8 mouse cellular contexts compared by ENCODE assay signal in the genomic region with DNA sequence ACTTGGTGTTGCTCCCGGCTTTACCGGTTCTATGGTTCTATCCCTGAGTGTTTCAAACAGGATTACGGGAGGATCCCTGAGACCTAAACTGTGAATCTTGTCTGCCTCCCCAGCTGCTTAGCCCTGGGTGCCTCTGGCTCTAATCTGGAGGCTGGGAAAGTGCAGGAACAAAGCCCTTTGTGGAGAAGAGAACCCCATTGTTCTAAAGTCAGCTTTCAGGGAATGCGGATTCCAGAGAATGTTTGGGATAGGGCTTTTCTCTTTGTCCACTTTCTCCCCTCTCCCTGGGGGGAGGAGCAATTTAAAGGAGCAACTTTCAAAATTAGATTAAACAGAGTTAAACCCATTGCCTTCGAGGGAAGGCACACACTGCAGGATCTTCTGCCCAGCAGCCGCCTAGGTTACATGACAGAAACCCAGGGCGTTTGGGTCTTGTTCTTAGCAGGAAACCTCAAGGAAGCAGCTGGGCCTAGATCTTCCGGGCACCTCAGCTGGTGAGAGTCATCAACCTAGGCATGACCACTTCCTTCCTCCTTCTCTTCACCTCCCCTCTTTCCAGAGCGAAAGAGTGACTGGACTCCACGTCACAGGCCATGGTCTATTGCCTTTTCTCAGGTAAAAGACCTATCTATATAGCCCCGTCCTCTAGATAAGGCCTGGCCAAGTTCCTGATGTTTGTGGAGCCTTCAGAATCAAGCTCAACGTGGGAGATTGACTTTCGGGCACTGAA. TPM values are rescaled to one million over a fixed set of nuclear protein-coding genes. Genes with fewer than 3 reads are reported as not detected.
A peak's percentile ranks its signal among the peaks of the same experiment; 100 is the strongest.
DNase-seq lines count a peak whose midpoint lies in the region; ATAC-seq and TF ChIP-seq lines count a peak whose summit lies in the region.

No protein-coding gene starts in this region.

- H3K9ac ChIP-seq in forebrain, embryonic 16.5 days (replicated peaks; ENCODE audit: low read depth, low read length): no peak overlapping the region
- no peak overlapping the region for H3K9ac ChIP-seq in hindbrain, embryonic 14.5 days
- H3K9ac ChIP-seq in midbrain, embryonic 12.5 days (replicated peaks): no peak overlapping the region

- H3K4me3 ChIP-seq in forebrain, embryonic 10.5 days: peak overlapping the region; percentile 70; the same call in 1 of the 2 replicates
- no peak overlapping the region for H3K4me3 ChIP-seq in forebrain, embryonic 16.5 days (replicated peaks; ENCODE audit: low read length)
- H3K4me3 ChIP-seq in E14TG2a.4 (replicated peaks; ENCODE audit: low read length): peak overlapping the region; percentile 86
- H3K4me3 ChIP-seq in hindbrain, embryonic 14.5 days (replicated peaks; ENCODE audit: low read length): peak overlapping the region; percentile 68
- no peak overlapping the region; the same call in 1 of the 2 replicates for H3K4me3 ChIP-seq in midbrain, embryonic 12.5 days

- no peak overlapping the region for H3K4me2 ChIP-seq in forebrain, embryonic 16.5 days (ENCODE audit: low read length)
- H3K4me2 ChIP-seq in hindbrain, embryonic 14.5 days (replicated peaks): peak overlapping the region; percentile 99
- H3K4me2 ChIP-seq in midbrain, embryonic 12.5 days (replicated peaks): 0 out of 2 replicates have a peak overlapping the region, but pooled peaks have one; percentile 99

- no peak for DNase-seq in forebrain, embryonic 10.5 days (ENCODE audit: extremely low spot score, low spot score)
- DNase-seq in hindbrain, embryonic 14.5 days (ENCODE audit: low spot score): no peak
- DNase-seq in urinary bladder, postnatal 10 days (ENCODE audit: low spot score): no peak
- no peak for DNase-seq in urinary bladder, postnatal 25 days (ENCODE audit: low spot score)
- no peak for DNase-seq in cerebellum, postnatal 4 days (ENCODE audit: low spot score in 2 of 2)

- no peak for TF ChIP-seq CTCF in E14TG2a.4 (conservative IDR thresholded peaks at IDR 0.05; ENCODE audit: low read length)

- H3K36me3 ChIP-seq in forebrain, embryonic 10.5 days (replicated peaks): no peaks in the 10 kb centered on the region
- H3K36me3 ChIP-seq in forebrain, embryonic 16.5 days (ENCODE audit: control insufficient read depth, insufficient read depth): no peaks in the 10 kb centered on the region
- no peaks in the 10 kb centered on the region for H3K36me3 ChIP-seq in E14TG2a.4 (ENCODE audit: insufficient read depth, low read length)
- H3K36me3 ChIP-seq in hindbrain, embryonic 14.5 days (replicated peaks; ENCODE audit: control insufficient read depth, insufficient read depth): no peaks in the 10 kb centered on the region
- no peaks in the 10 kb centered on the region for H3K36me3 ChIP-seq in midbrain, embryonic 12.5 days

- H3K4me1 ChIP-seq in forebrain, embryonic 10.5 days: peaks cover 61% of the 10 kb centered on the region
- H3K4me1 ChIP-seq in forebrain, embryonic 16.5 days (replicated peaks; ENCODE audit: control insufficient read depth, insufficient read depth, low read length): peaks cover 25% of the 10 kb centered on the region
- H3K4me1 ChIP-seq in E14TG2a.4 (replicated peaks; ENCODE audit: low read depth, low read length): peaks cover 29% of the 10 kb centered on the region
- 0 out of 2 replicates have a peak, but pooled peaks cover 10% of the 10 kb centered on the region for H3K4me1 ChIP-seq in hindbrain, embryonic 14.5 days (replicated peaks; ENCODE audit: control insufficient read depth, insufficient read depth, low read length)
- H3K4me1 ChIP-seq in midbrain, embryonic 12.5 days: peaks cover 43% of the 10 kb centered on the region

- 0 out of 2 replicates have a peak overlapping the region, but pooled peaks have one; percentile 25 for H3K27ac ChIP-seq in forebrain, embryonic 10.5 days
- H3K27ac ChIP-seq in forebrain, embryonic 16.5 days (ENCODE audit: low read length): no peak overlapping the region
- peak overlapping the region; percentile 64; the same call in 1 of the 2 replicates for H3K27ac ChIP-seq in hindbrain, embryonic 14.5 days
- H3K27ac ChIP-seq in midbrain, embryonic 12.5 days (replicated peaks): no peak overlapping the region; the same call in 1 of the 2 replicates

- H3K9me3 ChIP-seq in forebrain, embryonic 10.5 days: no peaks in the 10 kb centered on the region
- no peaks in the 10 kb centered on the region for H3K9me3 ChIP-seq in forebrain, embryonic 16.5 days (ENCODE audit: control insufficient read depth, low read length)
- no peaks in the 10 kb centered on the region for H3K9me3 ChIP-seq in E14TG2a.4 (ENCODE audit: low read length)
- no peaks in the 10 kb centered on the region for H3K9me3 ChIP-seq in hindbrain, embryonic 14.5 days (ENCODE audit: control insufficient read depth, low read length)
- no peaks in the 10 kb centered on the region for H3K9me3 ChIP-seq in midbrain, embryonic 12.5 days

- no peak for ATAC-seq in forebrain, embryonic 16.5 days
- no peak for ATAC-seq in hindbrain, embryonic 14.5 days (ENCODE audit: low FRiP score)
- no peak for ATAC-seq in midbrain, embryonic 12.5 days (ENCODE audit: low FRiP score, low read depth)

- WGBS in forebrain, embryonic 10.5 days: 25% methylated on average over 13 of the region's 13 CpGs
- WGBS in forebrain, embryonic 16.5 days: 31% methylated on average over 13 of the region's 13 CpGs
- WGBS in hindbrain, embryonic 14.5 days: 36% methylated on average over 13 of the region's 13 CpGs
- 26% methylated on average over 13 of the region's 13 CpGs for WGBS in midbrain, embryonic 12.5 days

- H3K27me3 ChIP-seq in forebrain, embryonic 10.5 days (ENCODE audit: poor library complexity, severe bottlenecking): peaks cover 68% of the 10 kb centered on the region
- peaks cover 2% of the 10 kb centered on the region; the same call in 1 of the 2 replicates for H3K27me3 ChIP-seq in forebrain, embryonic 16.5 days (replicated peaks; ENCODE audit: control insufficient read depth, insufficient read depth, low read length)
- H3K27me3 ChIP-seq in E14TG2a.4 (ENCODE audit: insufficient read depth, low read length): peaks cover 67% of the 10 kb centered on the region
- peaks cover 11% of the 10 kb centered on the region for H3K27me3 ChIP-seq in hindbrain, embryonic 14.5 days (ENCODE audit: control insufficient read depth, insufficient read depth, low read length)
- H3K27me3 ChIP-seq in midbrain, embryonic 12.5 days: peaks cover 42% of the 10 kb centered on the region

RNA-seq across cellular contexts. Expression of a gene that starts 1.0 kb away (rescaled TPM):
- polyA plus RNA-seq in forebrain, embryonic 10.5 days (2016; fragmentation: Nextera tagmentation; extraction: Ambion mirVana): 2.2 and 2.3 TPM in 2 replicates
- 30.3 and 33.3 TPM in 2 replicates for polyA plus RNA-seq in forebrain, embryonic 16.5 days (2015; fragmentation: Nextera tagmentation; extraction: Ambion mirVana)
- 20.0 and 20.8 TPM in 2 replicates for polyA plus RNA-seq in hindbrain, embryonic 14.5 days (2014; fragmentation: Nextera tagmentation; extraction: Ambion mirVana)
- polyA plus RNA-seq in midbrain, embryonic 12.5 days (2016; fragmentation: Nextera tagmentation; extraction: Ambion mirVana): 3.5 and 4.2 TPM in 2 replicates

RNA-seq across cellular contexts. Expression of a gene that starts 41.5 kb away (rescaled TPM):
- polyA plus RNA-seq in forebrain, embryonic 10.5 days (2016; fragmentation: Nextera tagmentation; extraction: Ambion mirVana): 14.1 and 17.0 TPM in 2 replicates
- 11.3 and 12.3 TPM in 2 replicates for polyA plus RNA-seq in forebrain, embryonic 16.5 days (2015; fragmentation: Nextera tagmentation; extraction: Ambion mirVana)
- 14.6 TPM in 2 replicates for polyA plus RNA-seq in hindbrain, embryonic 14.5 days (2014; fragmentation: Nextera tagmentation; extraction: Ambion mirVana)
- 21.7 and 23.7 TPM in 2 replicates for polyA plus RNA-seq in midbrain, embryonic 12.5 days (2016; fragmentation: Nextera tagmentation; extraction: Ambion mirVana)

RNA-seq across cellular contexts. Expression of a gene that starts 55.7 kb away (rescaled TPM):
- 0.14 and 0.47 TPM in 2 replicates for polyA plus RNA-seq in forebrain, embryonic 10.5 days (2016; fragmentation: Nextera tagmentation; extraction: Ambion mirVana)
- 5.9 and 7.7 TPM in 2 replicates for polyA plus RNA-seq in forebrain, embryonic 16.5 days (2015; fragmentation: Nextera tagmentation; extraction: Ambion mirVana)
- polyA plus RNA-seq in hindbrain, embryonic 14.5 days (2014; fragmentation: Nextera tagmentation; extraction: Ambion mirVana): 8.7 and 11.5 TPM in 2 replicates
- 3.2 and 4.2 TPM in 2 replicates for polyA plus RNA-seq in midbrain, embryonic 12.5 days (2016; fragmentation: Nextera tagmentation; extraction: Ambion mirVana)

Comparison
In these comparisons a context has a peak if more than half of its experiments do, and no peak if none do; other contexts are left out.
1. H3K27ac ChIP-seq: peak in forebrain, embryonic 10.5 days (single experiment) and hindbrain, embryonic 14.5 days (single experiment); none in forebrain, embryonic 16.5 days (single experiment) and midbrain, embryonic 12.5 days (single experiment).
2. H3K4me3 ChIP-seq: peak in forebrain, embryonic 10.5 days (single experiment), E14TG2a.4 (single experiment) and hindbrain, embryonic 14.5 days (single experiment); none in forebrain, embryonic 16.5 days (single experiment) and midbrain, embryonic 12.5 days (single experiment).